9 mouse cellular contexts compared by ENCODE assay signal in the genomic region with DNA sequence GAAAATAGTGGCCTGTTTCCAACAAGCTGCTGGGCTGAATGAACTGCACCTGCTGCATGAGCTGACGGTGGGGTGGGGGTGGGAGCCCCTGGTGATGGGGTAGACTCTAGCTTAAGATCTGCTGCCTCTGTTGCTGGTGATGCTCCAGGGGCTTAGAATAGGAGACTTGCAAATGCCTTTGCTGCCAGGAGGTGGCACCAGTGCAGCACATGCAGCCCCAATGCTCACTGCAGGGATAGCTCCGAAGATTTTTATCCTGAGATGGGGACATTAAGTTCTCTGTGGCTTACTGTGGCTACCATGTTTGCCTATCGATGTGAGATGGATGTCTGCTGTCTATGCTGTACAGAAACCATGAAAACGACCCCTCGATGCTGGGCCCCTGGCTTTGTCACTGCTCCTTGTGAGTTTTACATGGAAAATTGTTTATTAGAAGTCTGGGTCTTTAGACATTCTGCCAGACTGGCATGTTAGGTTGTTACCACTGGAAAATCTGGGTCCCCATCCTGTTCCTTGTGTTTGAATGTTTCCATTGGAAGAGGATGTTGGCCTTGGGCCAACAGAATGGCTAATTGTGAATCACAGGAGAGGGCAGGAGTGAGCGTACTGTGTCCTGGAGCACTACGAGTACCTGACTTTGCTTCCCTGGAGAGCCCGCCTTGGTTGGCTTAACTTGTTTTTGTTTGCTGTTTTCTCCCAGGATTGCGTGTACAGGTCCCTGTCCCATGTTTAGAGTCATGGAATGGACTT.
A peak's percentile ranks its signal among the peaks of the same experiment; 100 is the strongest.
DNase-seq lines count a peak whose midpoint lies in the region; ATAC-seq and TF ChIP-seq lines count a peak whose summit lies in the region.
"Had no signal": no experiment of that assay in that cellular context is flagged by ENCODE, and none has a peak within 500 bp of the region (broad histone marks: within the 10 kb centered on the region; RNA-seq: fewer than 3 reads in every experiment).

No protein-coding gene starts in this region.

- peak; percentile 86 for TF ChIP-seq CTCF in gastrocnemius, adult 2 months (IDR thresholded peaks at IDR 0.05)

- peak; percentile 67 for ATAC-seq in megakaryocyte, adult 5-6 weeks (ENCODE audit: poor library complexity, severe bottlenecking)

- H3K4me3 ChIP-seq in gastrocnemius, adult 2 months: no peak overlapping the region
- H3K4me3 ChIP-seq: stomach, embryonic 15.5 days had no signal

- H3K27ac ChIP-seq in gastrocnemius, adult 2 months: no peak overlapping the region
- H3K27ac ChIP-seq: stomach, embryonic 15.5 days had no signal

- DNase-seq in urinary bladder, postnatal 14 days (ENCODE audit: low spot score): peak; percentile 25
- DNase-seq in urinary bladder, postnatal 25 days (ENCODE audit: low spot score): no peak
- peak; percentile 74 for DNase-seq in cerebellum, adult 9-10 months
- DNase-seq in gastrocnemius, adult 2 months: peak; percentile 71
- peak; percentile 62 to 68 for DNase-seq in kidney, postnatal 4 days
- DNase-seq in right cerebral cortex, postnatal 36 days (ENCODE audit: low spot score in 2 of 2): peak; percentile 36 to 41
- DNase-seq in urinary bladder, adult 2 months (ENCODE audit: low spot score): no peak

- intact Hi-C loops in gastrocnemius, adult 2 months (cut with DNase I): loop anchor here (2.0 to 10.0 kb wide), 2 partner anchors 100 to 200 kb away; partner anchors contain the start of gene Cfap46

Comparison
In these comparisons a context has a peak if more than half of its experiments do, and no peak if none do; other contexts are left out.
1. DNase-seq: peak in urinary bladder, postnatal 14 days (single experiment), cerebellum, adult 9-10 months (single experiment), gastrocnemius, adult 2 months (single experiment), kidney, postnatal 4 days (2 of 2) and right cerebral cortex, postnatal 36 days (2 of 2); none in urinary bladder, postnatal 25 days (single experiment) and urinary bladder, adult 2 months (single experiment).